Mouse (Mus musculus) G1E (cell line): ENCODE results near the gene Ccdc167.

Experiments used
- CTCF ChIP-seq: IDR thresholded peaks from 2 replicates; pipeline ENCODE4 v1.5.1; 2012; ENCODE audit warnings: low read depth, low read length, inconsistent platforms, mixed read lengths
- GATA1 ChIP-seq: IDR thresholded peaks from 2 replicates; pipeline ENCODE4 v1.6.1; 2012; ENCODE audit warnings: borderline replicate concordance, low read length, inconsistent platforms, mixed read lengths

DNA sequence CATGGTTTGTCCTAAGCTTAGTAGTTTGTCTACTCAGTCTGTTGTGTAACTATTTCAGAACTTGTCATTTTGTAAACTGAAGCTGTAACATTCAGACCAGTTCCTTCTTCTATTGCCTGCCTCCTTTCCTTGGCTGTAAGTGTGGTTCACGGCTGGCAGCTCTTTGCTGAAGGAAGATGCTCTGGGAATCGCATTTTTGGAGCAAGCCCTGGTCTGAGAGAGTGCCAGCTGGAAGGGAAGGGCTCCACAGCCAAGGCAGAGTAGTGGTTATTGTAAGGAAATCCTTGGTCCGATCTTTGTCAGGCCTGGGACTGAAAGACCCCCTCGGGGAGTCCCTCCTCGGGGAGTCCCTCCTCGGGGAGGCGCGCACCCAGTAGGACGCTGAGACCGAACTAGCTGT is 28.2 kb downstream of the Ccdc167 start:
- TF ChIP-seq CTCF: no peak
- no peak for TF ChIP-seq GATA1
